Mouse (Mus musculus) ES-Bruce4 (cell line): ENCODE results near the gene App.

ENCODE experiments used
- CTCF ChIP-seq: IDR thresholded peaks from one replicate; pipeline ENCODE4 v1.8.1; 2011; ENCODE audit warnings: low read depth, low read length
- POLR2A ChIP-seq: IDR thresholded peaks from one replicate; pipeline ENCODE4 v1.8.1; 2011; ENCODE audit warnings: low read length; ENCODE audit not compliant: insufficient read depth

DNA sequence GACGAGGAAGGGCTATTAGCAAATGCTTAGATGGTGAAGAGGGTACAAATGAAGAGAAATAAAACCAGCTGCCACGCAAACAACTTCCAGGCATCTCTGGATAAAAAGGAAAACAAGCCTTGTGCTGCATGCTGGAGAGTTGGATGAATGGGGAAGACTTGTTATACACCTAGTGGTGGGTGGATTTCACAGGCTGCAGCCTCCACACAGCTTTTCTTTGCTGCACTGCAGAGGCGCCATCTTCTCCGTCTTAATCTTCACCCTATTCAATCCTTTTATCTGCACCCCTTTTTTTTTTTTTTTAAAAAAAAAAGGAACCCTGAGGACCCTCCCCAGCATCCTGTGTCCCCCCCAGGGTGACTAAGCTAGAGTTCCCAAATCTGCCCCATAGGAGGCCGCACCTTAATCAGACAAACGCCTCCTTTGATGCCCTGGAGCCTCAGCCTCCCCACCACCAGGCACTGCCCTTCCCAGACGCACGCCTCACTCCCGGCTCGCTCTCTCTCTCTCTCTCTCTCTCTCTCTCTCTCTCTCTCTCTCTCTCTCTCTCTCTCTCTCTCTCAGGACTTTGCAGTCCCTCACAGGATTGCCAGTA lies 1.5 kb downstream of the App start:
- no peak for TF ChIP-seq CTCF
- TF ChIP-seq POLR2A = no peak
